Mouse (Mus musculus) gastrocnemius, postnatal 25 days (tissue): ENCODE data around the gene Dytn. TPM values are rescaled to one million over a fixed set of nuclear protein-coding genes. Genes with fewer than 3 reads are reported as not detected.
"Not testable (repeated sequence)": the region's sequence is repeated elsewhere in the genome, so short reads cannot be mapped to it uniquely, and the experiment has no call there.

Experiments used
- DNase-seq: peaks from one replicate; pipeline ENCODE4 v3.0.0; 2022
- long read RNA-seq, 2 experiments: library from polyadenylated mRNA; stranded (forward); transcript quantifications; one replicate each; pipeline ENCODE4 v2.0.0; 2021
- total RNA-seq, 2 experiments: library from RNA; stranded (reverse); gene quantifications; 1 replicate in 1 of 2; 2 replicates in 1 of 2; pipeline ENCODE4 v1.2.3; 2021

Gene Dytn
- total RNA-seq, result not detected
- long read RNA-seq, experiment 1, result 0 reads
- long read RNA-seq, experiment 2, result 0 reads

DNA sequence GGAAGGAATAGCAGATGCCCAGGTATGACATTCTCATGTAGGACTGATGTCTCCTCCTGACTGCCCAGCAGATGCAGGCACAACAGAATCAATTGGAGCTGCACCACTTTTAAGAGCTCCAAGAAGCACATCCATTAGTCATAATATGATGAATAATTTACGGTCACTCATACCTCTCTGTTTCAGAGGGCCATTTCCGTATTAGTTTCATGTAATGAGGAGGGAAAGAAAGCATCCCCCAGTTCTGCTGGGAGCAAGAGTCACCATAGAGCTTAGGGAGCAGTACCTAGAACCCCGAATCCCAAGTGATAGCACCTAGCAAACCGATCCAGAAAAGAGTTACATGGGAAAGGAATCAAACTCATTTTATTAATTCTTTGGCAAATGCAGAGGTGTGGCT is at the start of gene Dytn:
Gene Dytn, minus strand, starts transcription at position 101 of the 400 bp plus-strand sequence.
- no peak for DNase-seq

DNA sequence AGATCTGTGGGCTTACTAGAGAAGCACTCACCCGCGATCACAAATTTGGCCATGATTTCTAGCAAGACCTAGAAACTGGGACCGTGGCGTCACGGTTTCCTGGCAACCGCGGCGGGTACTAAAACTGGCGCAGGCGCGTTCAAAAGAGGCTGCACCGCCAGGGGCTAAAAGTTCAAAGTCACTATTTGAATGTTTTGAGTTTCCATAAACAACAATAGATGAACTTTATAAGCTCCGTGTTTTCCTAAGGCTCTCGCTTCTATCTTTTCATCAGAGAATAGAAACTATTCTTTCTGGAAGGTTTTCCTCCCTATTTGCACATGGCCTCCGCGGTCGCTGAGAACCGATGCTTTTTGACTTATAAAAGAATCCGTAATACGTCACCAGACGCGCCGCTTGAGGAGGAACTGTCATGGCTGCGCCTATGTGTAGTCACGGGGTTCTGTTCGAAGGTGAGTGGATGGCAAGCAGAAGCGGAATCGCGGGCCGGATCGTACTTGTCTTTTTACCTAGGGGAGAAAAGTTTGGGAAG is 43.6 kb upstream of the Dytn start, which contains the start of the genes Mdh1b and Fastkd2:
Gene Mdh1b, minus strand, starts transcription at position 79 of the 532 bp plus-strand sequence.
Gene Fastkd2, plus strand, starts transcription at position 375 of the 532 bp plus-strand sequence.
- DNase-seq, result peak; percentile 83

DNA sequence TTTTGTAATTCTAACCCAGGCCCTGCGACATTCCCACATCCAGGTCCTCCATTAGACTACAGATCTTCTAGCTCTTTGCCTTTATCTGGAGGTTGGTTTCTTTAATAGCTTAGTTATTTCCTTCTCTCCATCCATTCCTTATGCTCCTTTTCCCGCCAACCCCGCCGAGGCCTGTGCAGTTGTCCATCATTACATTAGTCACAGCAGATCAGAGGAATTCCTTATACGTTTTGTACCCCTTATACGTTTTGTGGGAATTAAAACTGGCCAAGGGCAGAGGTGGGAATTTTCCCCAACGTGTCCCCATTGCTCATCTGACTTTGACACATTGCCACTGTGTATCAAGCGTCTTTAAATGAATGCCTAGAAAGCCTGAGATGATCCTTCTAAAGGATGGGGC is 43.1 kb upstream of the Dytn start:
- DNase-seq, result no peak

DNA sequence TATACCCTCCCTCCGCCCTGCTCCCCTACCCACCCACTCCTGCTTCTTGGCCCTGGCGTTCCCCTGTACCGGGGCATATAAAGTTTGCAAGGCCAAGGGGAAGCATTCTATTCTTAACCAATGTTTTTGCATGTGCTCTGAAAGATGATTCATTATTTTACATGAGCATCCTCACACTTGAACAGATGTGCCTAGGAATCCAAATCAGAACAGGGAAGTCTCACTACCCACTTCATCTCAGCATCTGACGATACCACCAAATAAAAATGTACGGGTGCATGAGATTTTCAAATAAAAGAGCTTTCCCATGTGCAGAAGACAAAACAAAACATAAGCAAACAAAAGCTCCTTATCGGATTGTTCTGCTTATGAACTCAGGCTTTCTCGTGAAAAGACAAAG is 33.4 kb upstream of the Dytn start:
- no peak for DNase-seq

DNA sequence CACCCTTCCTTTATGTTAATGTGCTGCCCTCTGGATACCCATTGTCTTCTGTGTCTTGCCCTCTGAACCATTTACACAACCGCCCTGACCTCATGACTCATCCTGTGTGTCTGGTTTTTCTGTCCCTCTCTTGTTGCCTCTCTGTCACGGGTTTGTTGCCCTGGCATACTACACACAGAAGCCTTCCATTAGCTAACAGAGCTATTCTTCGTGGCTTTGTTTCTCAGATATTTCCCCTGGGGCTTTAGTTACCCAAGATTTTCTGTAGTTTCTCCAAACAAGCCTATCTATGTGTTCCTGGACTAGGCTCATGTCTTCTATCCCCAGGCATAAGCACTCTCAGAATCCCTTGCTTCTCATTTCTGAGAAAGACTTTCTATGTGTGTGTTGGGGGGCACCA is 22.1 kb upstream of the Dytn start:
- DNase-seq, result no peak

DNA sequence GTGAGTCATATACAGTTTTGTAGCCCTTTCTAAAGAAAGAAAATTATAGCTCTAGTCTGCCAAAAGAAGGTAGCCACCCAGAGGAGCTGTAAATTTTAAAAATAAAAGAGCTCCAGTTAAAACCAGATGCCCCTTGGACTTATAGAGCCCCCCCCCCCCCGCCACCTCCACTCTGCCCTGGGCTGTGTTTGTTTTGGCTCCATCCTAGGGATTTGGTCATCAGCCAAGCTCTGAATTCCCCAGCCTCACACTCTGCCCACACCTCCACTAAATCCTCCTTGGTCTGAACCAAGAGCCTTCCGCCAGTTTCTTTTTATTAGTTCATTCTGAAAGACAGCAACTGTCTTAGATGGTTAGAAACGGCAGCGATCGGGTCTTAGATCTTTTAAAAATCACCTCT is 19.0 kb upstream of the Dytn start:
- DNase-seq, result no peak

DNA sequence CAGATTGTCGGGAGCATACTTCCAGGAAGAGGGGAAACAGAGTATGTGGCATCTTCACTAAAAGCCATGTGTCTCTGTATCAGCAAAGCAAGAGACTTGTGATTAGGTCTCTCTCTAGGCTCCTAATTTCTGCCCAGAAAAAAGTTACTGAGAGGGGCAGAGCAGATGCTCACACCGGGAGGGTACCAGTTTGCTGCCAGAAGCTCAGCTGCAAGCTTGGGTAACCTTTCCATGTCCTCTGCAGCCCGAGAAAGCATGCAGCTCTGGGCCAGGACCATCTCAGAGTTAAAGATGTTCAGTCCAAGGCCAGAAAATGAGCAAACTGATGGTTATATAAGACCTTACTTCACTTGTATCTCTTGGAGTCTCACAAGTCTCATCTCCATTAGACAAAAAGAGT is 10.1 kb upstream of the Dytn start:
- DNase-seq, result no peak

DNA sequence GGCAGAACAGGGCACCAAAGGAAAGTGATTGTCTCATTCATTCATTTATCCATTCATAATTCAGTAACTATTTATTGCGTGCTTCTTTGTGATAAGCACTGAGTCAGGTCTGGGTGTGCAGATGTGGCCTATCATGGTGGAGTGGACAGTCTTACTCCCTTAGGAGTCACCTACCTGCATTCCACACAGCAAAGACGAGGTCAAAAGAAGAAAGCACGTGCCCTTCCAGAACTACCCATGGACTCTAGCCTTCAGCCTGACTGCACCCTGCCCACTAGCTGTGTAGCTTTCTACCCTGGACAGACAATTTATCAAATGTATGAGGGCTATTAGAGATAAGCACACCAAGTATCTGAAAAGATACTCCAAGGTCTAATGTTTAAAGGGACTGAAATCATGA is 10.8 kb downstream of the Dytn start:
- no peak for DNase-seq

DNA sequence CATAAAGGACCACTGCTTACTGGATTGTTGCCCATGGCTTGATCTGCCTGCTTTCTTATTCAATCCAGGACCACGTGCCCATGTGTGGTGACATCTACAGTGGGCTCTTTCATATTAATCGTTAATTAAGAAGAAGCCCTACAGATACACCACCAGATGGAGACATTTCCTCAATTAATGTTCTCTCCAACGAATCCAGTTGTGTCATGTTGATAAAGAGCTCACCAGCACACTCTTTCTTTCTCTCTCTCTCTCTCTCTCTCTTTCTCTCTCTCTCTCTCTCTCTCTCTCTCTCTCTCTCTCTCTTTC is 17.9 kb downstream of the Dytn start:
- DNase-seq, result no peak

DNA sequence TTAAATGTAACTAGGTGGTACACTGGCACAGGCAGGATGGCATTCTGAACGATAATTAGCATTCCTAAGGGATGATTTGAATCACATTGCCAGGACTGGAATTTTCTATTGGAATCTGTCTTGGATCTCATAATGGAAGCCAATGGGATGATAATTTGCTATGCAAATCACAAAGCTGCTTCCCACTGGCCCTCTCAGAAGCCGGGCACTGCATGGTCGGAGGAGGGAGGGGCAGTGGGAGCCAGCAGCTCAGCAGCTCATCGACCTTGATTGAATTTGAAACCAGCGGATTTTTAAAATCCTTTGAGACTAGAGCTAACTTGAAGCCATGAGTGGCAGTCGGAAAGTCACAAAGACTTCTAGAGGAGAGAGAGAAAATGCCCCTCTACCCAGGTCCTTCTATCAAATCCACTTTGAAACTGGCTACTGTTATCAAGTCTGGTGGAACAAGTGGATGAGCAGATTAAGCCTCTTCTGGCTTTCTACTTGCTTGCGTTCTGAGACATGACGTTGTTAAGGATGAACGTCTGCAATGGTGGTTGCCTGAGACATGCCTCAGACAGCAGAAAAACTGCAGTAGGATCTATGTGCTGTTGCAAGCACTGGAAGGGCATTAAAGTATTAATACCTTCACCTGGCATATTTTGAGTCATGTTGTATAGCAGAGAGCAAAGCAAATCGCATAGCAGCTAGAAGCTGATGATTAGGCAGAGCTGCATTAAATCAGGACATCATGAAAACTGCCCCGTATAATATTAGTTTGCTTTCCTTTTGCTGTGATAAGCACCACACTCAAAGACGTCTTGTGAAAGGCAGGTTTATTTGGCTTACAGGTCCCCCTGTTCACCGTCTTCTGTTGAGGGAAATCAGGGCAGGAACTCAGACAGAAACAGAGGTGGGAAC is 18.5 kb downstream of the Dytn start:
- no peak for DNase-seq

DNA sequence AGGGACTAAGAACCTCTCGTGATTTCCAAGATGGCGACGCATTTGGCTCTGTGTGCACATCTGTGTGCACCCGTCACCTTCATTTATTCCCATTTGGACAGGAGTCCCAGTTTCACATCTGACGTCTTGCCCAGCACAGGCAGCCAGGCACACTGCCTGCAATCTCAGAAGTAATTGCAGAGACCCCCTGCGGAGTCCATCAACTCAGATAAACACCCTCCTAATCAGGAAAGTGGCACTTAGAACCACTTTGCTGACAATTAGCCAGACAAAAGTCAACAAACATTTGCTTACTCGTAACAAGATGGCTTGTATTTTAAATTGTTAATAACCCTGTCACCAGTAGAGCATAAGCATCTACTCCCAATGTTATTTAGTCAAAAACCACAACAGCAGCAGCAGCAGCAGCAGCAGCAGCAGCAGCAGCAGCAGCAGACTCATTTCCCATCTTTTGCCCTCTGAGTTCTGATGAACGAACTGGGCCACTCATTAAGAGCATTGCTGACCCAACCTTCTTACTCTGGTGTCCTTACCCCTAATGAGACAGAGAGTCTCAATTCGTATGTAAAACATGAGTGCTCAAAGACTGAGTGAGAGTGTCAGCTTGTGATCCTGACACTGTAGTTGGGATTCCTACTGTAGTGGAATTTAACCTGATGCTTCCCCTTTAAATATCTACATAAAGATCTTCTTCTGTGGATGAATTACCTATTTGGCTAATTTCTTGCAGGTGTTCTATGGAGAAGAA is 19.4 kb downstream of the Dytn start:
- DNase-seq, result no peak

DNA sequence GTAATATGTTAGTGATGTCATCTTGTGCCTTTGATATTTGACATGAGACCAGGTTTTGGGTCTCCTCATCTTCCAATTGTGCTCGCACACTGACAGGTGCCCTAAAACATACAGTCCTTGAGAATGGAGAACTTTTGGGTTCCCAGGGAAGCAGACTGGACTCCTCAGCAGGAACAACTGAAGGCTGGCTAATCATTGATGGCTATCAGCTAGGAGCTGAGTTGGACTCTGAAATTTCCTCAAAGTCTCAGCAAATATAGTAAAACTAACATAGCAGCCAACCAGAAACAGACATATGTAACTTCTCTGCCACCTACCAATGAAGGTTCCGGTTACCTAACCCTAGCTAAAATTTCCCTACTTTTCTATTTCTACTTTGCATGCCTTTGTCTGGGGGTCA is 20.6 kb downstream of the Dytn start:
- no peak for DNase-seq

DNA sequence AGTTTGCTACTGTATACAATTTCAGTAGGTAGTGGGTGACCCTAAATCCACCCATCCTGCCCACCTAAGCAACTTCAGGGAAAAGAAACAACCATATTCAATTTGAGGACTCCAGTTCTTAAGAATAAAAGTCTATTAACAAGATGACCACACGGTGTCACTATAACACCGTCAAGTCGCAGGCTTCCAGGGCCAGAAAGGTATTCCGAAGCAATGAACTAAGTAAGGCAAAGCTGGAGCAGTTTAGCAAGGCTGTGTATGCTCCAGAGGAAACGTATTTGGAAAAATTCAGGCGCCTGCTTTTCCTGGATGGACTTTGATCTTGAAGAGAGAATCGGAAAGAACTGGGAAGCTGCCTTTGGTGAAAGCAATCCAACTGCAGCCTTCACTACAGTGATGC is 27.1 kb downstream of the Dytn start:
- no peak for DNase-seq

DNA sequence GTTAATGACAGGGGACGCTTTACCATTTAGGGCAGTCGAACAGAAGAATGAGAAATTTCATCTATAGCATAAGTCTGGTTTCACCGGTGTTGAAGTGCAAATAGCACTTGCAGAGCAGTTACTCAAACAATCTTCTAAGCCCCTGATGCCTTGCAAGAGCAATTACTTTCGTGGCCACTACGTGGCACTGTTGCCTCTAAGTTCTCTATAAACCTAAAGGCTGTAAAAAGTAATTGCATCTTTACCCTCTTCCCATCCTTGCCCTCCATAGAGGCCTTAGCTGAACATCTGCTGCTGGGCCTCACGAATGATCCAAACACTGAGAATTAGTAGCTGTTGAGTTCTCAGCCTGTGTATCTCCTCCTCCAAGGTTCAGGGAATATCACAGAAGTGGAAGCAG is 28.7 kb downstream of the Dytn start:
- no peak for DNase-seq

DNA sequence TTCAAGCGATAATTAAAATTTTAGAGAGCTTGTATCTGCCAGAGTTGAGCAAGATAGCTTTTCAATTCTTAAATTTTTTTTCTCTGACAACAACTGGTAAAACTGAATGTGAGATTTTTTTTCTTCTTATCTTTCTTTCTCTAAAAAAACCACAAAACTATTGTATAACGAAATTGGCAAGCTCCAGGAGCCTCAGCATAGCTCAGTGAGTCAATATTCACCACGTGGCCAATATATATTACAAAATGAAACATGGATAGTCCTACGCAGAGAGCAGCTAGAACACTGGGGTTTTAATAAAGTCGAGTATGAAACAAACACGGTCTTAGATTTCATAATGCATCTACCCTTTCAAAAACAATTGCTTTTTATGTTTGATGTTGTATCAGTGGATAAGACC is 46.8 kb downstream of the Dytn start:
- DNase-seq, result no peak

DNA sequence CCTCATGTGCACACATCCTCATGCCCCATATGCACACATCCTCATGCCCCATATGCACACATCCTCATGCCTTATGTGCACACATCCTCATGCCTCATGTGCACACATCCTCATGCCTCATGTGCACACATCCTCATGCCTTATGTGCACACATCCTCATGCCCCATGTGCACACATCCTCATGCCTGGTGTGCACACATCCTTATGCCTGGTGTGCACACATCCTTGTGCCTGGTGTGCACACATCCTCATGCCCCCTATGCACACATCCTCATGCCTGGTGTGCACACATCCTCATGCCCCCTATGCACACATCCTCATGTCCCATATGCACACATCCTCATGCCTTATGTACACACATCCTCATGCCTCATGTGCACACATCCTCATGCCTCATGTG is 56.3 kb downstream of the Dytn start:
- not testable (repeated sequence) for DNase-seq

DNA sequence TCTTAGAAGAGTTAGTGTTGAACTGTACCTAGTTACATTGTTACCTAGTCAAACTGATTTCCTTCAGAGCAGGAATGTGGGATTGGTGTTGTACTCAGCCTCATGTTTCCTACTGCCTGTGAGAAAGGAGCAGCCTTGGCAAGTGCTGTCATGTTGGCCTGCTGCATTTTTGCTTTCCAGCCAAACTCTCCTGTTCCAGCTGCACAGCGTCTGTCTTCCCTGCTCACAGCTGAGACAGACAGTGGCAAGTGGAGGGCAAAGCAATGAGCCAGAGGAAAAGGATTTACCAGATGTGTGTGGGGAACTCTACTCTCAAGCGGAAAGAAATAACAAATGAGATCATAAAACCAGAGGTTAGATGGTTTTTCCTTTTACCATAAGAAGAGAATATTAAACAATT is 58.5 kb downstream of the Dytn start:
- DNase-seq, result peak; percentile 79

DNA sequence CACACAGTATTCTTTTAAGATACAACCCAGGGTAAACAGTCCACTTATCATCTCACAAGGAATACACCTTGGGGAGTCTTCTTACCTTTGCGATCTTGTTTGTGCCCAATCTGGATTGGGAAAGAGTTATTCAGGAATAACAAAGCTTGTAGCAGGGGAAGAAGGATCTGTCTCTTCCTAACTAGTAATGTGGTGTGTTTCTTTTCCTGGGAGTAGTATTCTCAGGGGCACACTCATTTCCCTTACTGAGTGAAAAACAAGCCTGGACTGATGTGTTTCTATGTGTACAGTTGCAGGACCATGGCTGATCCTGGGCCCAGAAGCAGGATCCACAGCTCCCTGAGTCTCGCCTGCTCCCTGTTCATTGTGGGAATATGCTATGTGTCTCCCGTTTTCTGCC is 71.1 kb downstream of the Dytn start, which contains the start of gene Gm39653:
Gene Gm39653, plus strand, starts transcription at position 301 of the 400 bp plus-strand sequence.
- no peak for DNase-seq

DNA sequence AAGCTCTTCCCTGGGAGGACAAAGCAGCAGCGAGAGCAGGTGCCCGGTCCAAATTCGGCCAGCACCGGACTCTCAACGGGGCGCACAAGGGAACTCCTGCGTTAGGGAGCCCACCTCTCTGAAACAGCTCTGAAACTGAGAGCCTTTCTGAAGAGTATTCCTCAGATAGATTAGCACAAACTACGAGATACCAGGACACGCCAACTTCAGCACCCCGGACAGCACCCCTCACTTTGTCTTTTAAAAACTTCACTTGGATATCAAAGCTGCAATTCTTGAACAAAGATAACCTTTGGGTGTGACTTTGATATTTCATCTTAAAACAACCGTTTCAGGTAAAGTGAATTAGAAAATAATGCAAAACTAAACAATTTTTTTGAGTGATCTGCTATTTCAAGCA is 72.1 kb downstream of the Dytn start:
- DNase-seq, result no peak

DNA sequence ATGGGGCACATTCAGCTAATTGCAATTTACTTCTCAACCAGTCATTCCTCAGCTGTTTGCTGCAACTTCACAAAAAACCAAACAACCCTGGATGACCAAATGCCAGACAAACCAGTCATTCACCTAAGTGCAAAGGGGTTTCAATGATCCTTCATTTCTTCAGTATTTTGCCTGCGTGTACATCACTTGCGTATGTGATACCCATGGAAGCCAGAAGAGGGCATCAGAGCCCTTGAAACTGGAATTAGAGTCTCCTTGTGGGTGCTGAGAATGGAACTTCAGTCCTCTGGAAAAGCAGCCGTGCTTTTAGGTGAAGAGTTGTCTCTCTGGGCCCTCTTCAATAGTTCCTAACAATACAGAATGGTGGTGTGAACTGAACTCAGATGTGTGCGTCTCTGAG is 77.1 kb downstream of the Dytn start:
- no peak for DNase-seq

DNA sequence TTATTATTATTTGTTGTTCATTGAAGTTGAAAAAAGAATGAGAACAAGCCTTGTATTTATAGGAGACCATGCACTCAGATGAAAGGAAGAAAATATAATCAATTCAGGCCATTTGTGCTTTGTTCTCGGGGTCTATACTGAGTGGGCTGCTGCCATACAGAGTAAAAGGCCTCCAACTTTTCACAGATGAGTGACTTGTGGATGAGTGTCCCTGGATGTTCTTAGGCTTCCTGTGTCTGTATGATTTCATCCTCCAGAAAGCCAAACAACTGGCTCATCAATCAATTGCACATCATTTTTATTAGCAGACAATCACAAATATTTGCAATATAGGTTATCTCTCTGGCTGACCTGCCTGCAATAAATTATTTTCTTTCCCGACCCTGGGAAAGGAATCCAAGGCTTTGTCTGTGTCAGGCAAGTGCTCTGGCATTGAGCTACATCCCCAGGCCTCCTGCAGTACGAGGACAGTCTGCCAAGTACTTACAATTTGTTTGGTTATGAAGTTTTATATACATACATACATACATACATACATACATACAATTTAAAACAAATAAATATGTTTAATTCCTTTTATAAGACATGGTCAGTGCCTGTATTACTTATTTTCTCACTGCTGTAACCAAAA is 82.7 kb downstream of the Dytn start:
- no peak for DNase-seq

DNA sequence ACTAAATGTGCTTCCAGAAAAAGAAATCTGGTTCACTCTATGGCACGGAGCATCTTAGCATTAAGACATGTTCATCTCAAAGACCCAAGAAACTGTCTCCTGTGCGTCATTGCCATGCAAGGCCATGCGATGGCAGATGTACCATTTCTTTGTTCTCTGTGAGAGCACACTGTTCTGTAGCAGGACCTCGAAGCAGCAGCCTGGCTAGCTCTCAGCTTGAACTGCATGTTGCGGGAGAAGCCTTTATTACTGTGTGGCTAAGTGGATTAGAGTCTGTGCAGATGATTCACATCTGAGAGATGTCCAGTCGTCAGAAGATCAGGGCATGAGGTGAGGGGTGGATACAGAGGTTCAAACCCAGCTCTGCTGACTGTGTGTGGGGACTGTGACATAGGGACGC is 99.9 kb downstream of the Dytn start:
- DNase-seq, result no peak

DNA sequence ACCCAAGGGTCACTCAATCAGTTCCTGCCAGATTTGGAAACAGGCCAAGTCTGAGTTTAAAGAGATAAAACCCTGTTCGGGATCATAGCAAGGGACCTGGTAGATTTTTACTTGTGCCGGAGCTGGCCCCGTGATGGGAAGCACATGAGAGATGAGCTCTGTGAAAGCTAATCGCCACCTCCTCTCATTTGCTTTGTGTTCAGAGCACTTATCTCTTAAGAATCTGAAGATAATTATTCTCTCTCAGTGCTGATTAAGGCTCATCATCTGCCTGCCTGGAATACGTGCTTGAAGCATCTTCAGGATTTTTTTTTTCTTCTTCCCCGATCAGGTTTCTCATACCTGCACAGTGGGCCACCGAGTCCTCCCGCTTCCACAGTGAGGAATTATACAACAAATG is 107.6 kb downstream of the Dytn start:
- no peak for DNase-seq
